Mouse (Mus musculus): ENCODE measurements around the gene Opcml. TPM values are rescaled to one million over a fixed set of nuclear protein-coding genes. Genes with fewer than 3 reads are reported as not detected.
A peak's percentile ranks its signal among the peaks of the same experiment; 100 is the strongest.

Gene Opcml
- total and polyA plus RNA-seq, 2 experiments from 2014 or later = 48.3 to 140 TPM

GRCm38 (mm10) chr9:28446278-28447064 lies 655.9 kb downstream of the Opcml start:
- 71% methylated on average over 4 of the region's 4 CpGs for WGBS
- H3K36me3 ChIP-seq (ENCODE audit: insufficient read depth) = no peaks in the 10 kb centered on the region
- H3K4me1 ChIP-seq (ENCODE audit: insufficient read depth) = peaks cover 18% of the 10 kb centered on the region
- TF ChIP-seq CTCF (IDR thresholded peaks at IDR 0.05; ENCODE audit: low read depth) = no peak
- no peak overlapping the region for H3K4me3 ChIP-seq (ENCODE audit: low read depth, low read length)
- ATAC-seq (no peak), DNase-seq (no peak)
- H3K9me3 ChIP-seq (ENCODE audit: low read length) = no peaks in the 10 kb centered on the region
- no peak overlapping the region for H3K9ac ChIP-seq
- H3K27me3 ChIP-seq (ENCODE audit: insufficient read depth, low read length) = no peaks in the 10 kb centered on the region
- H3K27ac ChIP-seq (ENCODE audit: low read depth, low read length) = no peak overlapping the region
- no peak overlapping the region for H3K4me2 ChIP-seq (ENCODE audit: low read depth)

- ATAC-seq (no peak), DNase-seq (no peak)
- 70% methylated on average over 2 of the region's 2 CpGs for WGBS
- Histone ChIP-seq H3K4me2 (ENCODE audit: low read depth) (no peak overlapping the region), H3K9ac (no peak overlapping the region), H3K4me3 (ENCODE audit: low read depth, low read length) (no peak overlapping the region), H3K27ac (ENCODE audit: low read depth, low read length) (no peak overlapping the region), H3K4me1 (ENCODE audit: insufficient read depth) (no peaks in the 10 kb centered on the region), H3K27me3 (ENCODE audit: insufficient read depth, low read length) (no peaks in the 10 kb centered on the region), H3K9me3 (ENCODE audit: low read length) (no peaks in the 10 kb centered on the region), H3K36me3 (ENCODE audit: insufficient read depth) (no peaks in the 10 kb centered on the region)
- no peak for TF ChIP-seq CTCF (IDR thresholded peaks at IDR 0.05; ENCODE audit: low read depth)
These were observed 661.9 kb downstream of the Opcml start for GRCm38 (mm10) chr9:28452509-28452908.

GRCm38 (mm10) chr9:28453062-28453461 lies 662.5 kb downstream of the Opcml start:
- no peak for TF ChIP-seq CTCF (IDR thresholded peaks at IDR 0.05; ENCODE audit: low read depth)

GRCm38 (mm10) chr9:28457982-28458770 lies 667.6 kb downstream of the Opcml start:
- Histone ChIP-seq H3K36me3 (ENCODE audit: insufficient read depth) (no peaks in the 10 kb centered on the region), H3K4me1 (ENCODE audit: insufficient read depth) (peaks cover 3% of the 10 kb centered on the region; the same call in 1 of the 2 replicates), H3K9me3 (ENCODE audit: low read length) (no peaks in the 10 kb centered on the region), H3K27ac (ENCODE audit: low read depth, low read length) (no peak overlapping the region), H3K9ac (no peak overlapping the region), H3K4me3 (ENCODE audit: low read depth, low read length) (no peak overlapping the region), H3K4me2 (ENCODE audit: low read depth) (no peak overlapping the region; the same call in 1 of the 2 replicates), H3K27me3 (ENCODE audit: insufficient read depth, low read length) (no peaks in the 10 kb centered on the region)
- WGBS = 37% methylated on average over 7 of the region's 7 CpGs
- TF ChIP-seq CTCF (IDR thresholded peaks at IDR 0.05; ENCODE audit: low read depth) = no peak
- DNase-seq = peak; percentile 76
- ATAC-seq = peak; percentile 85

More at GRCm38 (mm10) chr9:28453062-28453461, 662.5 kb downstream of the Opcml start:
- Histone ChIP-seq H3K9me3 (ENCODE audit: low read length) (no peaks in the 10 kb centered on the region), H3K4me3 (ENCODE audit: low read depth, low read length) (no peak overlapping the region), H3K4me2 (ENCODE audit: low read depth) (no peak overlapping the region), H3K9ac (no peak overlapping the region), H3K27me3 (ENCODE audit: insufficient read depth, low read length) (no peaks in the 10 kb centered on the region), H3K36me3 (ENCODE audit: insufficient read depth) (no peaks in the 10 kb centered on the region), H3K4me1 (ENCODE audit: insufficient read depth) (no peaks in the 10 kb centered on the region; the same call in 1 of the 2 replicates), H3K27ac (ENCODE audit: low read depth, low read length) (no peak overlapping the region)
- DNase-seq = no peak
- WGBS = 71% methylated on average over 2 of the region's 2 CpGs
- no peak for ATAC-seq

- H3K27me3 ChIP-seq (ENCODE audit: insufficient read depth, low read length) = no peaks in the 10 kb centered on the region
- peaks cover 3% of the 10 kb centered on the region; the same call in 1 of the 2 replicates for H3K4me1 ChIP-seq (ENCODE audit: insufficient read depth)
- no peak overlapping the region for H3K4me2 ChIP-seq (ENCODE audit: low read depth)
- no peak overlapping the region for H3K27ac ChIP-seq (ENCODE audit: low read depth, low read length)
- no peak for TF ChIP-seq CTCF (IDR thresholded peaks at IDR 0.05; ENCODE audit: low read depth)
- no peaks in the 10 kb centered on the region for H3K9me3 ChIP-seq (ENCODE audit: low read length)
- H3K9ac ChIP-seq = no peak overlapping the region
- no peak overlapping the region for H3K4me3 ChIP-seq (ENCODE audit: low read depth, low read length)
- ATAC-seq (no peak), DNase-seq (no peak)
- WGBS = 88% methylated on average over 6 of the region's 6 CpGs
- no peaks in the 10 kb centered on the region for H3K36me3 ChIP-seq (ENCODE audit: insufficient read depth)
These were observed 673.0 kb downstream of the Opcml start for GRCm38 (mm10) chr9:28463622-28464021.

GRCm38 (mm10) chr9:28469419-28469818 lies 678.8 kb downstream of the Opcml start:
- H3K27me3 ChIP-seq (ENCODE audit: insufficient read depth, low read length) = no peaks in the 10 kb centered on the region
- DNase-seq (no peak), ATAC-seq (no peak)
- H3K4me1 ChIP-seq (ENCODE audit: insufficient read depth) = no peaks in the 10 kb centered on the region
- no peak overlapping the region for H3K4me3 ChIP-seq (ENCODE audit: low read depth, low read length)
- no peaks in the 10 kb centered on the region for H3K36me3 ChIP-seq (ENCODE audit: insufficient read depth)
- no peak for TF ChIP-seq CTCF (IDR thresholded peaks at IDR 0.05; ENCODE audit: low read depth)
- H3K4me2 ChIP-seq (ENCODE audit: low read depth) = no peak overlapping the region
- no peak overlapping the region for H3K9ac ChIP-seq
- H3K27ac ChIP-seq (ENCODE audit: low read depth, low read length) = no peak overlapping the region
- WGBS = 74% methylated on average over 6 of the region's 6 CpGs
- H3K9me3 ChIP-seq (ENCODE audit: low read length) = no peaks in the 10 kb centered on the region

GRCm38 (mm10) chr9:28471501-28471900 lies 680.9 kb downstream of the Opcml start:
- TF ChIP-seq CTCF (IDR thresholded peaks at IDR 0.05; ENCODE audit: low read depth) = no peak
- no peak overlapping the region for H3K4me2 ChIP-seq (ENCODE audit: low read depth)
- H3K4me1 ChIP-seq (ENCODE audit: insufficient read depth) = no peaks in the 10 kb centered on the region
- H3K9ac ChIP-seq = no peak overlapping the region
- no peak for ATAC-seq
- H3K27me3 ChIP-seq (ENCODE audit: insufficient read depth, low read length) = no peaks in the 10 kb centered on the region
- no peak for DNase-seq
- WGBS = 46% methylated on average over 4 of the region's 4 CpGs
- H3K36me3 ChIP-seq (ENCODE audit: insufficient read depth) = no peaks in the 10 kb centered on the region
- H3K27ac ChIP-seq (ENCODE audit: low read depth, low read length) = no peak overlapping the region
- no peak overlapping the region for H3K4me3 ChIP-seq (ENCODE audit: low read depth, low read length)
- no peaks in the 10 kb centered on the region for H3K9me3 ChIP-seq (ENCODE audit: low read length)

Data from forebrain, postnatal 0 days (tissue).